Mouse (Mus musculus) forebrain, embryonic 16.5 days (tissue): ENCODE measurements around the gene Zfp827. TPM values are rescaled to one million over a fixed set of nuclear protein-coding genes. Genes with fewer than 3 reads are reported as not detected.

Experiments
- ATAC-seq: fragments of 200-750 bp; cut with Nextera tagmentation; 2 replicates; pipeline ENCODE4 v1.8.0; 2017; ENCODE audit warnings: mild to moderate bottlenecking, moderate library complexity
- H3K27ac ChIP-seq: fragments of 300-500 bp; sonication (generic); 2 replicates; pipeline ENCODE4 v1.5.1; 2014; ENCODE audit warnings: low read length, control low read depth
- H3K27me3 ChIP-seq: fragments of 300-500 bp; sonication (generic); replicated peaks from 2 replicates; pipeline ENCODE4 v1.6.1; 2014; ENCODE audit warnings: low read length; ENCODE audit not compliant: control insufficient read depth, insufficient read depth
- H3K36me3 ChIP-seq: fragments of 300-500 bp; sonication (generic); 2 replicates; pipeline ENCODE4 v1.6.1; 2014; ENCODE audit not compliant: control insufficient read depth, insufficient read depth
- H3K4me1 ChIP-seq: fragments of 300-500 bp; sonication (generic); replicated peaks from 2 replicates; pipeline ENCODE4 v1.6.1; 2014; ENCODE audit warnings: low read length; ENCODE audit not compliant: control insufficient read depth, insufficient read depth
- H3K4me2 ChIP-seq: fragments of 300-500 bp; sonication (generic); 2 replicates; pipeline ENCODE4 v1.6.1; 2014; ENCODE audit warnings: mild to moderate bottlenecking, low read length, control low read depth
- H3K4me3 ChIP-seq: fragments of 300-500 bp; sonication (generic); replicated peaks from 2 replicates; pipeline ENCODE4 v1.5.1; 2014; ENCODE audit warnings: mild to moderate bottlenecking, low read length, control low read depth
- H3K9ac ChIP-seq: fragments of 300-500 bp; sonication (generic); replicated peaks from 2 replicates; pipeline ENCODE4 v1.6.1; 2014; ENCODE audit warnings: low read depth, low read length, control low read depth
- H3K9me3 ChIP-seq: fragments of 300-500 bp; sonication (generic); 2 replicates; pipeline ENCODE4 v1.6.1; 2016; ENCODE audit warnings: low read length; ENCODE audit not compliant: control insufficient read depth
- WGBS: fragments of 180-500 bp; shearing (Covaris S2); extraction: QIAGEN DNeasy Blood & Tissue Kit; methylation state at CpG from one replicate; pipeline ENCODE4 v1.1.7; 2014; 5-methylcytosine and 5-hydroxymethylcytosine counted together
- polyA plus RNA-seq: library from polyadenylated mRNA; unstranded; fragments of >200 nt; fragmentation: Nextera tagmentation; extraction: Ambion mirVana; gene quantifications from 2 replicates; pipeline ENCODE4 v1.2.1, GENCODE M21; 2015

Gene Zfp827
- polyA plus RNA-seq, 1 experiment from 2014 or later = 12.6 TPM

DNA sequence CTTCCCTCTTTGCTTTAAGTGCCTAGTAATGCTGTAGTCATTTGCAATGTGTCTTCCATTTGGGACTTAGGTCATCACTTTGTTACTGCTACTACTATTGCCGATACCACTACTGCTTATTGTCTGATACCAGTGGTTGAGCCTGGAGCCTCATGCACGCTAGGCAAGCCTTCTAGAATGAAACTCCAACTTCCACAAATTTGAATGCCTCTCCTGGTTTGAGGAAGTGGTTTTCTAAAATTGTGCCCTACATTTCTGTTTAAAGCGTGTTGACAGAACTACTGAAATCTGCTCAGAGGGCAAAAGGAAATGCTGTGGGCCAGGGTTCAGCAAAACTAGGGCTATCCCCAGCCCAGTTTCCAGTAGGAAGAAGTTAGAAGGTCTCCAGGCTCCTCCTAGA, 115.5 kb downstream of the Zfp827 start:
- no peak for ATAC-seq
- Histone ChIP-seq H3K27ac (no peak overlapping the region), H3K36me3 (peaks cover 3% of the 10 kb centered on the region; the same call in 1 of the 2 replicates), H3K4me2 (no peak overlapping the region), H3K9ac (no peak overlapping the region), H3K4me1 (peaks cover 11% of the 10 kb centered on the region), H3K9me3 (no peaks in the 10 kb centered on the region), H3K27me3 (no peaks in the 10 kb centered on the region), H3K4me3 (no peak overlapping the region)
- 92% methylated on average over 3 of the region's 3 CpGs for WGBS

- H3K27ac ChIP-seq = no peak overlapping the region
- ATAC-seq = no peak
- WGBS = 68% methylated on average over 8 of the region's 8 CpGs
- no peak overlapping the region for H3K4me2 ChIP-seq
- H3K27me3 ChIP-seq = no peaks in the 10 kb centered on the region
- H3K4me3 ChIP-seq = no peak overlapping the region
- no peak overlapping the region for H3K9ac ChIP-seq
- peaks cover 11% of the 10 kb centered on the region for H3K4me1 ChIP-seq
- peaks cover 3% of the 10 kb centered on the region; the same call in 1 of the 2 replicates for H3K36me3 ChIP-seq
- H3K9me3 ChIP-seq = no peaks in the 10 kb centered on the region
These were observed 117.0 kb downstream of the Zfp827 start for GRCm38 (mm10) chr8:79145210-79145609.

DNA sequence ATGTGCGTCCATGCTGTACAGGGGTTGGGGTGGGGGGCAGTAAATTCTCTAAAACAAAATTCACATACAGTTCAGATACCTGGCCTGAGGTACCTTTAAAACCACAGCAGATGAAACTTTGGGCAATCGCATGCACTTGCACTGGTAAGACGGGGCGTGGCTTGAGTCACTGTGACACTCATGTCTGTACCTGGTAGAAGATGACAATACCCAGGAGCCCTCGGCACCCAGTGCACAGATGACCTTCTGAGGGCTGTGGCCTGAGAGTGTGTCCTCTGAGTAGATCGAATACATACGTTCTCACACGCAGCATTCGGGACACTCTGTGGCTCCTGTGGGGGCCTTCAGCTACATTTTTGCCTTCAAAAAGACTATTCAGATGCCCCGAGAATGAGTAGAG, 117.4 kb downstream of the Zfp827 start:
- ATAC-seq = no peak

GRCm38 (mm10) chr8:79148799-79149198, 120.6 kb downstream of the Zfp827 start:
- Histone ChIP-seq H3K4me2 (no peak overlapping the region), H3K9ac (no peak overlapping the region), H3K27ac (no peak overlapping the region), H3K4me3 (no peak overlapping the region), H3K27me3 (no peaks in the 10 kb centered on the region), H3K36me3 (no peaks in the 10 kb centered on the region), H3K9me3 (no peaks in the 10 kb centered on the region), H3K4me1 (0 out of 2 replicates have a peak, but pooled peaks cover 3% of the 10 kb centered on the region)
- no peak for ATAC-seq
- 90% methylated on average over 10 of the region's 10 CpGs for WGBS

More for the DNA sequence above, 117.4 kb downstream of the Zfp827 start:
- Histone ChIP-seq H3K36me3 (peaks cover 3% of the 10 kb centered on the region; the same call in 1 of the 2 replicates), H3K9me3 (no peaks in the 10 kb centered on the region), H3K27ac (no peak overlapping the region), H3K4me2 (no peak overlapping the region), H3K27me3 (no peaks in the 10 kb centered on the region), H3K4me3 (no peak overlapping the region), H3K4me1 (peaks cover 10% of the 10 kb centered on the region), H3K9ac (no peak overlapping the region)
- WGBS = 95% methylated on average over 10 of the region's 10 CpGs

- H3K4me3 ChIP-seq = no peak overlapping the region
- 0 out of 2 replicates have a peak, but pooled peaks cover 3% of the 10 kb centered on the region for H3K4me1 ChIP-seq
- no peaks in the 10 kb centered on the region for H3K36me3 ChIP-seq
- H3K9ac ChIP-seq = no peak overlapping the region
- H3K27me3 ChIP-seq = no peaks in the 10 kb centered on the region
- no peak overlapping the region for H3K4me2 ChIP-seq
- ATAC-seq = no peak
- 93% methylated on average over 10 of the region's 10 CpGs for WGBS
- no peak overlapping the region for H3K27ac ChIP-seq
- H3K9me3 ChIP-seq = no peaks in the 10 kb centered on the region
These were observed 121.6 kb downstream of the Zfp827 start for GRCm38 (mm10) chr8:79149880-79150279.

DNA sequence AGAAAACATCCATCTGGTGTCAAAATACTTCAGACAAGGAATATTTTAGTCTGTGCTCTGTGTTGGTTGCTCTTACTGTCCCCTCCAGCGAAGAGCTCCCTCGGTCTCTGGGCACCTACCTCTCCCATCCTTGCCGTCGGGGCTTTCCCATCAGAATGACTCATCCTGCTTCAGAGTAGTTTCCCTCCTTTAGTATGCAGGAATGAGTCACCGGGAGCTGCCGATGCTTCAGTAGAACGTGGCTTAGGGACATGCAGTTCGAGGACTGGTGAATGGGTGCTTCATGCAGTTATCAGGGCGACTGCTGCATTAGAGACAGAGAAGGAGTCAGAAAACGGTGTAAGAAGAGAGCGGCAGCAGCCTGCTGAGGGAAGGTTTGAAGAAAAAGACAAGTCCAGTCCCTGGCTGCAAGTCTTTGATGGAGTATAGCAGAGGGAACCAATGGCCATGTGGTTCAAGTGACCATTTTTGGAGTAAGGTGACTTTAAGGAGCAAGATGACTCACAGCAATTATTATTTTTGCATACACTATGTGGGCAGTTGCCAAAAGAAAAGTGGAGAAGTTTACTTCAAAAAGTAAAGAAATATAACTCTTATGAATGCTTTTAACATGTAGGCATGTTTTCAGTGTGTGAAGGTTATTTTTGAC, 122.4 kb downstream of the Zfp827 start:
- Histone ChIP-seq H3K4me1 (no peaks in the 10 kb centered on the region), H3K27ac (no peak overlapping the region), H3K27me3 (no peaks in the 10 kb centered on the region), H3K9ac (no peak overlapping the region), H3K36me3 (no peaks in the 10 kb centered on the region), H3K9me3 (no peaks in the 10 kb centered on the region), H3K4me3 (no peak overlapping the region), H3K4me2 (no peak overlapping the region)
- ATAC-seq = no peak
- WGBS = 78% methylated on average over 11 of the region's 11 CpGs

- WGBS = 89% methylated on average over 4 of the region's 4 CpGs
- Histone ChIP-seq H3K4me1 (no peaks in the 10 kb centered on the region), H3K9ac (no peak overlapping the region), H3K27me3 (no peaks in the 10 kb centered on the region), H3K4me3 (no peak overlapping the region), H3K9me3 (no peaks in the 10 kb centered on the region), H3K27ac (no peak overlapping the region), H3K36me3 (no peaks in the 10 kb centered on the region), H3K4me2 (no peak overlapping the region)
- no peak for ATAC-seq
These were observed 123.4 kb downstream of the Zfp827 start for GRCm38 (mm10) chr8:79151644-79152043.

DNA sequence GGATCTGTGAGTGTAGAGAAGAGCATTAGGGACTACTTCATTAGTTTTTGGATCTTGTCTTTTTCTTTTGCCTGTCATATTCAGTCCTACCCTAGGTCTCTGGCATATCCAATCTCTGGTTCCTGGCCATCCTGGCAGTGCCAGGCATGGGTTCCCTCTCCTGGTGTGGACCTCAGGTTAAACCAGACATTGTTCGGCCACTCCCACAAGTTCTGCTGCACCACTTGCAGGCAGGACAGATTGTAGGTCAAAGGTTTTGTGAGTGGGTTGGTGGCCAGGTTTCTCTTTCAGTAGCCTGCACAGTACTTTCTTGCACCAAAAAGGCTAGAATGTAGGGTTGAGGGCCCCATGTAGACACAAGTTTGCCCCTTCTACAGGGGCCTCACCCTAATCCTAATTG, 125.0 kb downstream of the Zfp827 start:
- Histone ChIP-seq H3K9me3 (no peaks in the 10 kb centered on the region), H3K4me1 (no peaks in the 10 kb centered on the region), H3K4me3 (no peak overlapping the region), H3K9ac (no peak overlapping the region), H3K36me3 (no peaks in the 10 kb centered on the region), H3K27ac (no peak overlapping the region), H3K27me3 (no peaks in the 10 kb centered on the region), H3K4me2 (no peak overlapping the region)
- no peak for ATAC-seq
- 100% methylated on average over 1 of the region's 1 CpGs for WGBS

- Histone ChIP-seq H3K4me3 (no peak overlapping the region), H3K36me3 (no peaks in the 10 kb centered on the region), H3K4me2 (no peak overlapping the region), H3K4me1 (no peaks in the 10 kb centered on the region), H3K27me3 (no peaks in the 10 kb centered on the region), H3K27ac (no peak overlapping the region), H3K9ac (no peak overlapping the region), H3K9me3 (no peaks in the 10 kb centered on the region)
- ATAC-seq = no peak
- 73% methylated on average over 4 of the region's 4 CpGs for WGBS
These were observed 125.4 kb downstream of the Zfp827 start for GRCm38 (mm10) chr8:79153637-79154036.
